Mouse (Mus musculus): ENCODE measurements at regions not wholly inside any gene's neighbourhood (a gene's known extent, or its start where the extent isn't known, plus 50 kb on each side); places are given as distances from the start of the nearest gene placed in this dataset.

GRCm38 (mm10) chr13:39092058-39092457, 131.4 kb upstream of the Slc35b3 start:
- DNase-seq (ENCODE audit: low spot score), result no peak

GRCm38 (mm10) chr13:39084544-39084943, 123.9 kb upstream of the Slc35b3 start:
- no peak for DNase-seq (ENCODE audit: low spot score)

GRCm38 (mm10) chr13:39074211-39074610, 113.5 kb upstream of the Slc35b3 start:
- no peak for DNase-seq (ENCODE audit: low spot score)

GRCm38 (mm10) chr13:39032263-39032662, 71.6 kb upstream of the Slc35b3 start:
- no peak for DNase-seq (ENCODE audit: low spot score)

GRCm38 (mm10) chr13:39020168-39020567, 59.5 kb upstream of the Slc35b3 start:
- DNase-seq (ENCODE audit: low spot score), result no peak

- DNase-seq (ENCODE audit: low spot score), result peak; percentile 63
These were observed 51.0 kb upstream of the Slc35b3 start for GRCm38 (mm10) chr13:39011696-39012095.

Data from layer of hippocampus, adult 9-10 months (tissue).